Mouse (Mus musculus) adrenal gland, postnatal 10 days (tissue): ENCODE data around the gene Rhbdf2. TPM values are rescaled to one million over a fixed set of nuclear protein-coding genes. Genes with fewer than 3 reads are reported as not detected.
A peak's percentile ranks its signal among the peaks of the same experiment; 100 is the strongest.

ENCODE experiments used
- DNase-seq: peaks from one replicate; pipeline ENCODE4 v3.0.0; 2021; ENCODE audit warnings: mixed read lengths
- total RNA-seq, 2 experiments: library from RNA; stranded (reverse); gene quantifications; 2 replicates each; pipeline ENCODE4 v1.2.3; 2021

Gene Rhbdf2
- total RNA-seq, 2 experiments from 2014 or later: 11.1 to 14.4 TPM

GRCm38 (mm10) chr11:116644225-116645112 lies 17.6 kb upstream of the Rhbdf2 start:
- peak; percentile 30 for DNase-seq

GRCm38 (mm10) chr11:116643579-116644224 lies 16.9 kb upstream of the Rhbdf2 start:
- DNase-seq: peak; percentile 19

GRCm38 (mm10) chr11:116642681-116643578 lies 16.1 kb upstream of the Rhbdf2 start:
- DNase-seq: peak; percentile 94

GRCm38 (mm10) chr11:116641731-116642130 lies 14.9 kb upstream of the Rhbdf2 start:
- peak; percentile 20 for DNase-seq

GRCm38 (mm10) chr11:116641168-116641567 lies 14.3 kb upstream of the Rhbdf2 start:
- peak; percentile 69 for DNase-seq

- peak; percentile 30 for DNase-seq
These were observed 9.8 kb upstream of the Rhbdf2 start for GRCm38 (mm10) chr11:116636607-116637006.

GRCm38 (mm10) chr11:116632962-116633361 lies 6.1 kb upstream of the Rhbdf2 start:
- no peak for DNase-seq

- DNase-seq: no peak
These were observed 3.5 kb upstream of the Rhbdf2 start for GRCm38 (mm10) chr11:116630171-116630965.

- DNase-seq: no peak
These were observed 2.7 kb upstream of the Rhbdf2 start for GRCm38 (mm10) chr11:116629472-116629871.

GRCm38 (mm10) chr11:116628712-116629111 lies 1.9 kb upstream of the Rhbdf2 start:
- peak; percentile 94 for DNase-seq

- no peak for DNase-seq
These were observed 527 bp upstream of the Rhbdf2 start for GRCm38 (mm10) chr11:116627072-116628020.

- peak; percentile 72 for DNase-seq
These were observed 1.5 kb downstream of the Rhbdf2 start for GRCm38 (mm10) chr11:116625081-116626000.

GRCm38 (mm10) chr11:116624131-116624832 lies 2.5 kb downstream of the Rhbdf2 start:
- peak; percentile 93 for DNase-seq

- DNase-seq: no peak
These were observed 3.3 kb downstream of the Rhbdf2 start for GRCm38 (mm10) chr11:116623281-116624124.

GRCm38 (mm10) chr11:116621258-116621704 lies 5.5 kb downstream of the Rhbdf2 start:
- peak; percentile 93 for DNase-seq

GRCm38 (mm10) chr11:116620559-116621253 lies 6.1 kb downstream of the Rhbdf2 start:
- DNase-seq: no peak

- DNase-seq: no peak
These were observed 6.7 kb downstream of the Rhbdf2 start for GRCm38 (mm10) chr11:116620073-116620472.
